Mouse (Mus musculus) cerebellum, adult (tissue): ENCODE results near the gene Cercam.
"Not testable (repeated sequence)": the region's sequence is repeated elsewhere in the genome, so short reads cannot be mapped to it uniquely, and the experiment has no call there.

ENCODE experiments used
- ATAC-seq: cut with Nextera tagmentation; 2 replicates; pipeline ENCODE4 v1.9.2; 2017; ENCODE audit warnings: mild to moderate bottlenecking, moderate library complexity, mixed read lengths; ENCODE audit not compliant: insufficient number of reproducible peaks, low FRiP score, low TSS enrichment

Gene Cercam

DNA sequence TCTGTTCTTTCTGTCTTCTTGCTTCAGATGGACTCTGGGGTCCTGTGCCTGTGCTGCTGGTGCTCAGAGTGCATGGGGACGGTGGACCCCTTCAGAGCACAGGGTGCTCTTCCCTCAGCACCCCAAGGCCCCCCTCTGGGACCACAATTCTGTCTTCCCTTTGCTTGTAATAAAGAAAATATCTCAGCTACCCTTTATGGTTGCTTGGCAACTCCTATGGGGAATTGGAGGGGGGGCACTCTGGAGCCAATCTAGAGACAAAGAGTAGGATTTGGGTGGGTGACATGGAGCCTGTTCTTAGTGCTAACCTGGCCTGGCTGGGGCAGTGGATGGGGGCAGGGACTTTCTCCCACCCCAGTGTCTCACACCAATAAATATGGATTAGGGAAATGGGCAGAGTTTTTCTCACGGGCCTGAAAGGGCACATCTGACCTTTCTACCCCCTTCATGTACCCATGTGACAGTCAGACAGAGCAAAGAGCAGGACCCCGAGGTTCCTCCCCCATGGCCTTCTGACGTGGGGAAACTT, 15.9 kb upstream of the Cercam start:
- no peak for ATAC-seq

DNA sequence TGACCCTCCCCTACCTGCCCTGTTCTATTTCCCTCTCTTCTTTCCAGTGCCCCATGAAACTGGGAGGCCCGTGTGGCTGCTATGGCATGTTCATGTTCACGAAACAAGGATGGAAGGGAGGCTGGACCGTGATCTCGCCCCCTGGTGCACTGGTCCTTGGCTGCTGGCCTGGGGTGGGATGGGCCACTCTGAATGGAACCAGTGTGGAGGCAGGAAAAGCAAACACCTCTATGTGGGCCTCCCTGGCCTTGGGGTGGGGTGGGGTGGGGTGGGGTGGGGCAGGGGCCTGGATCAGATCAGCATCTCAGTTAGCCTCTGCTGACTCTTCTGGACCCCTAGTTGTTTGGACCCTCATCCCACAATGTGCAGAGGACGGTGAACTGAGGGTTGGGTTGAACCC, 15.2 kb upstream of the Cercam start:
- no peak for ATAC-seq

DNA sequence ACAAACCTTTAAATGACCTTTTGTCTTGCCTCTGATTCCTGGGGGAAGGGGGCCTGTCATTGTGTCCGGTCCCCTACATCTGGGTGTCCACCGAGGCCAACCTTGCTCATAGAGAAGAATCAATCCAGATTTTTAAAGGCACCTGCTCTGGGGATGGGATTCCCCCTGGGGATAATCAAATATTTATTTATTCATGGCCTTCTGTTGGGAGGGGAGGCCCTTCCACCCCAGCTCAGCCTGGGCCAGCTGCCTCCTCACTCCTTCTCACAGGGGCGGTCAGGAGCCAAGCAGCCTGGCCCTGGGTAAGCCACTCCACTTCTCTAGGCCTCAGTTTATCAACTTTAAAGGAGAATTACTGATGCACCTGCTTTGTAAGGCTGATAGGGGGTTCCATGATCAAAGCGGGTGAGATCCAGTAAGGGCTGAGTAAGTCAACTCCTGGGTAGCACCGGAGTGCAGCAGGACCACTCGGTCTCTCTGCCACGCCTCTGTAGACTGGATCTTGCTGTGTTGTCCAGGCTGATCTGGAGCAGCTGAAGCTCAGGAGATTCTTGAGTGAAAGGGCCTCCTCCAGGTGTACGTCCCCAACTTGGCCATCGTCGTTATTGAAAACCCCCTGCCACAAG, 13.3 kb upstream of the Cercam start:
- no peak for ATAC-seq

DNA sequence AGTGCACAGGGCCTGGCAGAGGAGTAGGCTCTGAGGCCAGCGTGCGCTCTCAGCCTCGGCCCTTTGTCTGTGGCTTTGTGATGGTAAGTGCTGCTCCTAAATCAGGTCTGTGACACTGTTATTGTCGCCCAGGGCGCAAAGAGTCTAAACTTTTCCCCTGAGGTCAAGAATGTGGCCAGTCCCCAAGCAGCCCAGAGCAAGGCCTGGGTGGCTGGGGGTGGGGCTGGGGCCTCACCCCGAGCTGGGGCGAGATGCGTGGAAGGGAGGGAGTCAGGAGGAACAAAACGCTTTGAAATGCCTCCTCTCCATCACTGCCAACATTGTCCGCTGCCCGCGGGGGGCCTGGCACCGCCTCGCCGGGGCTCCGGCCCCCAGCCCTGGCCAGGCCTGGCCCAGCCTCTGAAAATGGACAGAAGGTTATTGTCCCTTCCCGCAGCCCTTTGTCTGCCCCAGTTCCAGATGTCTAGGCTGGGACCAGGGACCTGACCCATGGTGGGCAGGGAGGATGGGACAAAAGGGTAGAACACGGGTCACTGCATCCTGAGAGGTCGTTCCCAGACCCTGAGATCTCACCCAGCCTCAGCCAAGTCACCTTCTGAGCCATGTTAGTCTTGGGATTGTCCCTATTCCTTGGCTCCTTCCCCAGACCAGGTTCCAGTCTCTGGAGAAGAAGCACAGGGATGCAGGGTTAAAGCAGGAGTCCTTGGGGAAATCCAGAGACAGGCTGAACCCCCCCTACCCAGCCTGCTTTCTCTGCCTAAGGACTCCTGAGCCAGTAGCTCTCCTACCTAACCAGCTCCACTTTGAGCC, 12.3 kb upstream of the Cercam start:
- no peak for ATAC-seq

DNA sequence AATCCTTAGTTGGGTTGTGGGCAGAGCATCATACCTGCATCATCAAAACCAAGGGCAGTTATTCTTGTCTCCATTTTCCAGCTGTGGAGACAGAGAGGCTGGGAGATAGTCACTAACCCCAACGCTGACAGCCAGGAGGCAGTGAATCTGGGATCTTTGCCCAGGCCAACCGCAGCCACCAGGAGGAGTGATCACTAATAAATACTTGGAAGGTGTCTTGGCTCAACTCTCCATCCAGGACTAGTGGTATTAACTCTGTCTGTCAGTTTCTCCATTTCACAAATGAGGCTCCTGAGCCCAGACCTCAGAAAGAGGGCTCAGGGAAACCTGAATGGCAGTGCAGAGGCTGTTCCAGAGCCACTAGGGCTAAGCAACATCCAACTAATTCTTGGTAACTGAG, 11.6 kb upstream of the Cercam start:
- no peak for ATAC-seq

DNA sequence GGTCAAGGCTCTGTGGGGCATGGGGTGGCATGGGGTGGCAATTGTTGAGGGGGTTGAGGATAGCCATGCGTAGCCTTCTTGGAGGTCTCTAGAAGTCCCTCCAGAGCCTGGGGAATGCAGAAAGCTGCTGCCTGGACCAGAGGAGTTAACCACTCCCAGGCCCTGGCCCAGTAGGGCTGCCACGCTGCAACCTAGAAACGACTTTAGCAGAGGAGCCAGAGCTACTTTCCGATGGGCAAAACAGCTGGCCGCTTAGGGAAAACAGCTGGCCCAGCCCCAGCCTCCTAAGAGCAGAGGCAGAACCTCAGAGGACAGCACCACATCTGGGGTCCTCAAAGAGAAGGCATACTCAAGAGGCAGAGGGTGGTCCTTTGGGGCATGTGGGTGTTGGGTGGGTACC, 11.0 kb upstream of the Cercam start:
- no peak for ATAC-seq

DNA sequence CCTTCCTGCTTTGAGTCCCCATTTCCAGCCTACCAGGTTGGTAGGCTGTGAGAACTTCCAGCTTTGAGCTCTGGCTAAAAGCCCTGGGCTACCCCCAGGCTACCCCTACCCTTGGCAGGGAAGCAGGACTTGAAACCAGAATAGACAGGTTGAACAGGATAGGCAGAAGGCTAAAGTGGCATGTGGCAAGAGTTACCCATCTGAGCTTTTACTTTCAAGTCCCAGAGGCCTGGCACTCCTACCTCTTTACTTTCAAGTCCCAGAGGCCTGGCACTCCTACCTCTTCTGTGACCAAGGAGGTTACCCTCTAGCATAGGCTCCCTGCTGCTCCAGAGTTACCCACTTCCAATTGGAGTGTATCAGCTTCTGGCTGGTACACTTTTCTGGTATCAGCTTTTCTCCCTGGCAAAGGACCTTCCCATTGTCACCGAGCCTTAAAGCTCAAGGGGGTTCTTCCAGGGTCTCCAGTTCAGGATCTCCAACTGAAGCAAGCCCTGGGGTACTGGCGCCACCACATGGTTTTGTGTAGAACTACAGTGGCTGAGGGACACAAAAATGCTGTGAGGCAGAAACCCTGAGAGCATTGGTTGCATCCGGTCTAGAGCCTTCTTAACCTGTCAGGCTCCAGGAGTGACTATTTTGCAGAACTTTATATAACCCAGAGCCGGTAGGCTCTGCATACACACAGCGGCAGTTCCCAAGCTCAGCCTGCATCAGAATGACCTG, 10.1 kb upstream of the Cercam start:
- ATAC-seq: no peak

DNA sequence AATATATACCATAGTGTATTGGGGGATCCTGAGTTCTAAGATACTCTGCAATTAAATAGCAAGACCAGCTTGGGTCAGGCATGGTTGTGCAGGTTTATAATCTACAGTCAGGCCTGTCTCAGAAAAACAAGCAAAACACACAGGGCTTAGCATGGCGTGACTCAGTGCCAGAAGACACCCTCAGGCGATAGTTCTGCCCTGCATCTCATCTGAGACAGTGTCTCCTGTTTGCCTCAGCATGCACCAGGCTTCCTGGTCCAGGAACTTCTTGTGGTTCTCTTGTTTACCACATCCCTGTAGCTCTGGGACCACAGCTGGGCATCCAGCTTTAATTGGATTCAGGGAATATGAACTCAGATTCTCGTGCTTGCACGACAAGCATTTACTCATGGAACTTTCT, 3.8 kb upstream of the Cercam start:
- ATAC-seq: no peak

DNA sequence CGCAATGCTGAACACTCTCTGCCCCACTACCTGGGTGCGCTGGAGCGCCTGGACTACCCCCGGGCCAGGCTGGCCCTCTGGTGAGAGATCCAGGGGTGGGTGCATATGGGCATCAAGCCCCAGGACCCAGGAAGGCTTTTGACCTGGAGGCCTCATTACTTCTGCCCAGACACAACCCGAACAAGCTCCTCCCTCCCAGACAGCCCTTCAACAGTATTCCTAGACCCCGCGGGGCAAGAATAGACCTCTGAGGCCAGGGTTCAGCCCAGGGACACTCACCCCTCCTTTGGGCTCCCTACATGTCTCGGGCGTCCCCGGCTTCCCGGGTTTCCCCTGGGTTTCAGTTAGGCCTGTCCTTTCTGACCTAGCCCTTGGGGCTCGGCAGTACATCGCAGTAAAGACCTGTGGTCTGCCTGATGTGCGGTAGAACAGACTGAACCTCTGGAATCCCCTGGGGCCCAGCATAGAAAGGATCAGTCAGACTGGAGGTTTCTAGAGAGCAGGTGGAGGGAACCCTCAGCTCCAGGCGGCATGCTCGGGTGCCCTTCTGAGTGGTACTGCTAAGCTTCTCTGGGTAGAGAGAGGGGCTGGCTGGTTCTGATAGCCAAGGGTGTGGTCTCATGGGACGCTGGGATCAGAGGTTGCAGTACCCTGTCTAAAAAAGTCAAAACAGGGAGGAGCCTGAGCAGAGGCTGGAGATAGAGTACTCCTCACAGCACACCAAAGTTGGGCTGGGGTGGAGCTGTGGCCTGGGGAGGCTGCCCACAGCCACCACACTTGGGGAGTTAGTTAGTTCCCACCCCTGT, 885 bp downstream of the Cercam start:
- ATAC-seq: 0 out of 2 replicates have a peak, but pooled peaks have one; percentile 13

DNA sequence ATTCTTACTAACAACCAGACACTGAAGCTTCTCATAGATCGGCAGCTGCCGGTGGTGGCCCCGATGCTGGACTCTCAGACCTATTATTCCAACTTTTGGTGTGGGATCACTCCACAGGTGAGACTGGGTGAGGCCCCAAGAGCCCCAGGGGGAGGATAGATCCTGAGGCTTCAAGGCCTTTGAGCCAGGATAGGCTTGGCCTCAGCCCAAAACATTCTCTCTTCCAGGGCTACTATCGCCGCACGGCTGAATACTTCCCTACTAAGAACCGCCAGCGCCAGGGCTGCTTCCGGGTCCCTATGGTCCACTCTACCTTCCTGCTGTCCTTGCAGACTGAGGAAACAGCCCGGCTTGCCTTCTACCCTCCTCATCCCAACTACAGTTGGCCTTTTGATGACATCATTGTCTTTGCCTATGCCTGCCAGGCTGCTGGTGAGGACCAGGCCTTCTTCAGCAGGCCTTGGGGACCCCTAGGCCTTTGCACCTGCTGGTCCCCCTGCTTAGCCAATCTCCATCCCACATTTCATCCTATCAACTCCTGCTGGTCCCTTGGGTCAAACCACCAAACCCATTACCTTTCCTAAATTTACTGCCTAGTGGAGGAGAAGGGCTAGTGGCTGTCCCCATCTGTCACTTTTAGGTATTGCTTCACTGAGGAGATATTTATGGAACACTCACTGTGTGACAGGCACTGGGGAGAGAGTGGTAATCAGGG, 3.8 kb downstream of the Cercam start:
- peak; percentile 74; the same call in 1 of the 2 replicates for ATAC-seq

DNA sequence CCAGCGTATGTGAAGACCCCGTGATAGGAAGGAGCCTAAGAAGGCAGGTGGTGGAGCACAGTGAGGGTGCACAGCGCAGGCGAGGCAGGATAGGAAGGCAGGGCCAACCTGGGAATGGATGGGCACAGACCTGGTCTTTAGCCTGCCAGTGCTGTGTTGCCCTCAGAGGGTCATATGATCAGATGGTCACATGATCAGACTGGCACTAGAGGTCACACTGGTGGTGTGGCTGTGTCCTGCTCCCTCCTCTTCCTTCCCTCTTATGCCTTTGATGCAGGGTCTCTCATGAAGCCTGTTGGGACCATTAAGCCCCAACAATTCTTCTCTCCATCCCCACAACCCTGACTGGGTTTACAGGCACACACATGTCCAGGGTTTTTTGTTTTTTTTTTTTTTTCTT, 4.8 kb downstream of the Cercam start:
- no peak for ATAC-seq

DNA sequence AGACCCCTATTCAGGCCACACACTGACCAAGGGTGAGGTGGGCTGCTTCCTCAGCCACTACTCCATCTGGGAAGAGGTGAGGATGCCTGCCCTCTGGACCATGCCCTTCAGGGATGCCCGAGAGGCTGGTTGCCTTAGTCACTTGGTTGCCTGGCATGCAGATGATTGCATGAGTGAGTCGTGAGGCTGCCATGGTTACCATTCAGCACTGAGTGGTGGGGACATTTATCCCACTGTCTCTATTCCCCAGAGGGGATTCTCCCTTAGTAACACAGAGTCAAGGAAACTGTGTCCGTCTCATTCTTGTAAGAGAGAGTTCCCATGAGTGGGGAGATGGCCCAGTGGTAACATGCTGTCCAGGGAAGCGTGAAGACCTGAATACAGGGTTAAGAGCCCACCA, 9.1 kb downstream of the Cercam start:
- ATAC-seq: no peak

DNA sequence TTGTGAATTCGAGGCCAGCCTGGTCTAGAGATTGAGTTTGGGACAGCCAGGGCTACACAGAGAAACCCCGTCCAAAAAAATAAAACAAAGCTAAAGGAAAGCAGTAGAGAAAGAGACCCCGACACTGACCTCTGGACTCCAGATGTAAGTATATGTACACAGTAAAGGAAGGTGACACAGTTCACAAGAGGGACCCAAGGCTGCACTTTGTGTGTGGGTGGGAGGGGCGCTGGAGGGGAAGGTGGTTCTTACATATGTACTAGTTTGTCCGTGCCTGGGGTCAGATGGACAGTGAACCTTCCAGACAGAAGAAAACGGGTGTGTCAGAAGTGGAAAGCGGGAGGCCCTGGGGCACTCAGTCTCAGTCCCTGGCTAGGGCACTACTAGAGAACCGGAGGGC, 10.2 kb downstream of the Cercam start:
- no peak for ATAC-seq

DNA sequence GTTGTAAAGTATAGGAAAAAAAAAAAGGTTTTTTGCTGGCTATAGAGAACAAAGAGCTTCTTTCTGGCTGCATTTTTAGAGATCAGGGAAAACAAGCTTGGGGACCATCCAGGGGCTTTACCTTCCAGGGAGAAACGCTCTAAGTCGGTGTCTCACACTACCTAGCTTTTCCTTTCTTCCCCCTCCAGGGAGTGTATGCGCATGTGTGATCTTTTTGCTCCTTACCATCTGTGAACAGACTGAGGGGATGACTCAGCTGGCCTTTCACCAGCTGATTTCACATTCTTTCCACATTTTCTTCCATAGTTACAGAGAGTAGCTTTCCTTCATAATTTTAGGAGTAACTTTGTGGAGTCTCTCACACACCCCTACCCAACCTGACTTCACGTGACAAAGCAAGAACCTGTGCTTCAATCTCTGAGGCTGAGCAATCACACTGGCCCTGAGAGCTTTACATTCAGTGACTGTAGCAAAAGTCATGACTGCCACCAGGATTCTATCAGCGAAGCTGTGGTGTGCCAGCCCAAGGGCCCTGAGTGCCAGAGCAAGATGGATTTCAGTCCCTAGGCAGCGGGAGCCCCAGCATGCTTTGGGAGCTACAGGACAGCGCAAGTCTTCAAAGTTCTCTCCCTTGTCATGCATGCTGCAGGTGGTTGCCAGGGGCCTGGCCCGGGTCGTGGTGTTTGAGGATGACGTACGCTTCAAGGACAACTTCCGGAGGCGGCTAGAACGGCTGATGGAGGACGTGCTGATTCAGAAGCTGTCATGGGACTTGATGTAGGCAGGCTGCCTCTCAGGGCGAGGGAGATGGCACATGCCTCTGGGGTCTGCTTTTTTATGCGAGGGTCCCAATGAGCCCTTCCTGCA, 11.2 kb downstream of the Cercam start:
- ATAC-seq: no peak

DNA sequence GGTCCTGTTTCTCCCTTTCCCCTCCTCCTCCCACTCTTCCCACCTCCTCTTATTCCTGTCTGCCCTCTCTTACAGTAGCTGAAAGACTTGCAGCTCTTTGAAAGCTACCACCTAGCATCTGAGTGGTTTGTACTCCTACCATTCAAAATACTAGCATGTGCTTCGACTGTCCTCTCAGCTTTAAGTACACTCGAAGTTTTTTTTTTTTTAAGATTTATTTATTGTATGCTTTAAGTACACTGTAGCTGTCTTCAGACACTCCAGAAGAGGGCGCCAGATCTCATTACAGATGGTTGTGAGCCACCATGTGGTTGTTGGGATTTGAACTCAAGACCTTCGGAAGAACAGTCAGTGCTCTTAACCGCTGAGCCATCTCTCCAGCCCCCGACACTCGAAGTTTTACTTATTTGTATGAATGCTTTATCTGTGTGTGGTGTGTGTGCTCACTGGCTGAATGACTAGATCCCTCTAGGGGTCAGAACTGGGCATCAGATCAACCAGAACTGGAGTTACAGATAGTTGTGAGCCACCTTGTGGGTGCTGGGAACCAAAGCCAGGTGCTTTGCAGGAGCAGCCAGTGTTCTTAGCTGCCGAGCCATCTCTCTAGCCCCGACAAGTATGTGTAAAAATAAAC, 17.8 kb downstream of the Cercam start:
- ATAC-seq: not testable (repeated sequence)

DNA sequence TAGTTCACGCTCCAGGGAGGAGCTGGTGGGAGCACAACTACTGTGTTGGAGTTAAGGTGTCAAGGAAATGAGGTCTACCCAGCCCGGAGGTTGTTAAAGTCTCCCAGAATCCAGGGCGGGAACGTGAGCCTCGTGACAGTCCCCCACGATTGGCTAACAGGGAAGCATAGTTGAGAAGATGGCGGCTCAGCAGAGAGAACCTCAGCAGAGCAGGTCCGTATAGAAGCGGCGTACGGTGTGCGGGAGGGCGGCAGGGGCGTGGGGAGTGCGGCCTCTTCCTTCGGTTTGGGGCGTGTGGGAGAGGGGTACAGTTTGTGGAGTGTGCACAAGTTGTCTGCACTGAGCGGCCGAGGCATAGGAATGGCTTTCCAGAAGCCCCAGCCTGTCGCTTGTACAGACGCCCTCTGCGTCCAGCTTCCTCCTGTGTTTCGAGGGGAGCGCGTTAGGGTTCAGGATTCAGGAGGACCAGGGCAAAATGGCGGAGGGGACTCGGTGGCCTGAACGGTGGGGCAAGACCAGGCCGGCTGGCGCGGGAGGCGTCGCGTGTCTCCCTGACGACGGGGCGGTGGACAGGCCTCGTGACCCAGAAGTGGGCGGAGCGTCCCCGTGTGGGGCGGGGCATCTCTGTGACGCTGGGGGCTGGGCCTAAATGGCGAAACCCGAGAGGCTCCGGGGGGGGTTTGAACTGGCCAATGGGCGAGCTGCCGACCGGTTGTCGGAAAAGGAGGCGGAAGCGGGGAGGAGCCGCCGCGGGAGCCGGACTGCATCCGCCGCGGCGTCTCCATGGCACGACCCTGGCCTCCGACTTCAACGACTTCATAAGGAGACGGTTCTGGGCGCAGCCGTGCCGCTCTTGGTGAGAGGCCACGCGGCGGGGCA, 20.3 kb downstream of the Cercam start, which contains the start of gene Odf2:
Gene Odf2 (plus strand): TSS at position 156 of the 879 bp plus-strand sequence.
- peak; percentile 68 for ATAC-seq
